ENCODE assay signal across 10 mouse cellular contexts in the genomic region with DNA sequence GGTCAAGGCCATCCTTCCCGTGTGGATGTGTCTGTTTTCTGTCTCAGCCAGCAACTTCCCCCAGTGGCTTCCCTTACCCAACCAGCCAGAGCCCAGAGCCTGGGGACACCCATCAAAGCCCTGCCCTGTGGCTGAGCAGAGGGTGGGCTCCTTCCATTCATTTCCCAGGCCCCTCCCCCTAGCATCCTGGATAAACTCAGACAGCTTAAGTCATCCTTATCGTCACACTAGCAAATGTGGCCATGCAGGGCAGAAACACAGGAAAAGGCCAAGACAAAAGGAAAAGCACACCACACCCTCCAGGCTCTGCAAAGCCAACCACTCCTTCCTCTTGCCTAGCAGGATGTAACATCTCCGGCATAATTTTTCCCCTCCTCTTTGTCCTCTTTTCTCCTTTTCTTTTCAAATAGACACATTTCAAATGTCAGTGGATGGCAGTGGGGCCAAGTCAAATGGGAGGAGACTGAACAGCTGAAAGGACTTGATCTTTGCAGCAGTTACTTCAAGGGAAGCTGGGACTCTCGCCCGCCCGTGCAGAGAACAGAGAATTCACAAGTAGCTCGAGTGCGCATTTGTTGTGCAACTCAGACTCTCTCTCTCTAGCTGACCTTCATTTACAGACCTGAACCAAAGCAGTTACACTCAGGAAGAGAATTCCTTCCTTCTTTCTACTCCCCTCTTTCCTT. TPM values are rescaled to one million over a fixed set of nuclear protein-coding genes. Genes with fewer than 3 reads are reported as not detected.
A peak's percentile ranks its signal among the peaks of the same experiment; 100 is the strongest.
DNase-seq lines count a peak whose midpoint lies in the region; ATAC-seq and TF ChIP-seq lines count a peak whose summit lies in the region.
"Had no signal": no experiment of that assay in that cellular context is flagged by ENCODE, and none has a peak within 500 bp of the region (broad histone marks: within the 10 kb centered on the region; RNA-seq: fewer than 3 reads in every experiment).

No protein-coding gene starts in this region.

- H3ac ChIP-seq in myocyte (ENCODE audit: control insufficient read depth, insufficient read length): no peak overlapping the region

- H3K27ac ChIP-seq in liver, embryonic 12.5 days: no peak overlapping the region
- no peak overlapping the region for H3K27ac ChIP-seq in forebrain, embryonic 15.5 days (replicated peaks)
- H3K27ac ChIP-seq: embryonic facial prominence, embryonic 15.5 days; neural tube, embryonic 12.5 days had no signal

- TF ChIP-seq POLR2A in myocyte (IDR thresholded peaks at IDR 0.05; ENCODE audit: insufficient read length, low read depth): no peak

- peak; percentile 47; the same call in 1 of the 2 replicates for ATAC-seq in liver, embryonic 12.5 days
- no peak for ATAC-seq in forebrain, embryonic 15.5 days (replicated peaks)
- ATAC-seq in CD4-positive, CD25-positive, alpha-beta regulatory T cell, adult 4 months: no peak

- DNase-seq in cerebellum, postnatal 10 days: peak; percentile 19 to 20
- DNase-seq in cerebellum, adult 11 months: no peak
- peak; percentile 47 for DNase-seq in embryo, embryonic 11 days
- peak; percentile 64 for DNase-seq in heart, postnatal 4 days

- H3K4me1 ChIP-seq in liver, embryonic 12.5 days: no peaks in the 10 kb centered on the region
- no peaks in the 10 kb centered on the region for H3K4me1 ChIP-seq in forebrain, embryonic 15.5 days

- 0 out of 2 replicates have a peak, but pooled peaks cover 2% of the 10 kb centered on the region for H3K9me3 ChIP-seq in liver, embryonic 12.5 days (replicated peaks)
- no peaks in the 10 kb centered on the region for H3K9me3 ChIP-seq in forebrain, embryonic 15.5 days
- H3K9me3 ChIP-seq: embryonic facial prominence, embryonic 15.5 days had no signal

- WGBS in liver, embryonic 12.5 days (ENCODE audit: insufficient replicate concordance): 37% methylated on average over 8 of the region's 8 CpGs
- WGBS in forebrain, embryonic 15.5 days: 55% methylated on average over 8 of the region's 8 CpGs

- no peaks in the 10 kb centered on the region for H3K79me2 ChIP-seq in myocyte (ENCODE audit: control insufficient read depth, insufficient read depth)

- H3K4me2 ChIP-seq in liver, embryonic 12.5 days: no peak overlapping the region
- H3K4me2 ChIP-seq in myocyte (ENCODE audit: low read depth): peak overlapping the region; percentile 34
- no peak overlapping the region for H3K4me2 ChIP-seq in forebrain, embryonic 15.5 days (replicated peaks)
- H3K4me2 ChIP-seq: embryonic facial prominence, embryonic 15.5 days; neural tube, embryonic 12.5 days had no signal

- H3K27me3 ChIP-seq in liver, embryonic 12.5 days (replicated peaks): no peaks in the 10 kb centered on the region
- no peaks in the 10 kb centered on the region for H3K27me3 ChIP-seq in myocyte (ENCODE audit: control insufficient read depth, insufficient read depth, insufficient read length)
- H3K27me3 ChIP-seq in forebrain, embryonic 15.5 days: no peaks in the 10 kb centered on the region
- H3K27me3 ChIP-seq: embryonic facial prominence, embryonic 15.5 days; neural tube, embryonic 12.5 days had no signal

- no peaks in the 10 kb centered on the region for H3K36me3 ChIP-seq in liver, embryonic 12.5 days
- no peaks in the 10 kb centered on the region for H3K36me3 ChIP-seq in myocyte (ENCODE audit: control insufficient read depth, insufficient read depth)
- H3K36me3 ChIP-seq in forebrain, embryonic 15.5 days: no peaks in the 10 kb centered on the region
- H3K36me3 ChIP-seq: embryonic facial prominence, embryonic 15.5 days; neural tube, embryonic 12.5 days had no signal

- H3K9ac ChIP-seq in liver, embryonic 12.5 days: no peak overlapping the region
- H3K9ac ChIP-seq in forebrain, embryonic 15.5 days (replicated peaks): no peak overlapping the region
- H3K9ac ChIP-seq: embryonic facial prominence, embryonic 15.5 days; neural tube, embryonic 12.5 days had no signal

- no peak overlapping the region for H3K4me3 ChIP-seq in liver, embryonic 12.5 days
- no peak overlapping the region for H3K4me3 ChIP-seq in myocyte
- H3K4me3 ChIP-seq in forebrain, embryonic 15.5 days: no peak overlapping the region
- H3K4me3 ChIP-seq: embryonic facial prominence, embryonic 15.5 days; neural tube, embryonic 12.5 days had no signal

TF ChIP-seq in myocyte, 11 proteins besides CTCF, POLR2A, EP300 and RAD21:
- TF ChIP-seq CEBPB (IDR thresholded peaks at IDR 0.05; ENCODE audit: insufficient read depth, poor library complexity, severe bottlenecking): no peak
- TF ChIP-seq MYOD1 (IDR thresholded peaks at IDR 0.05; ENCODE audit: control insufficient read depth in 1 of 3, insufficient read length in 2 of 3, low read depth in 2 of 3): no peak
- TF ChIP-seq USF1 (IDR thresholded peaks at IDR 0.05; ENCODE audit: low read depth): no peak
- no peak for TF ChIP-seq E2F4 (IDR thresholded peaks at IDR 0.05; ENCODE audit: insufficient read depth)

RNA-seq across cellular contexts. Expression of a gene that starts 38.0 kb away (rescaled TPM):
- total RNA-seq in heart, postnatal 4 days (2021): 10 to 100 TPM; 44.7 to 50.9 TPM
- 2.0 and 2.5 TPM in 2 replicates for polyA plus RNA-seq in liver, embryonic 12.5 days (2016; fragmentation: Nextera tagmentation; extraction: Ambion mirVana)
- polyA plus RNA-seq in myocyte (2012; fragmentation: generic; extraction: Trizol): 18.3 TPM
- 30.8 and 34.7 TPM in 2 replicates for polyA plus RNA-seq in forebrain, embryonic 15.5 days (2015; fragmentation: Nextera tagmentation; extraction: Ambion mirVana)
- polyA plus RNA-seq in CD4-positive, CD25-positive, alpha-beta regulatory T cell, adult 4 months (2017; shearing (Covaris generic)): under 1 TPM; 0.38 to 0.61 TPM
